Mouse (Mus musculus) inflammation-experienced regulatory T-cells, adult 6 months (primary cell): ENCODE measurements around the gene Lrfn1. TPM values are rescaled to one million over a fixed set of nuclear protein-coding genes. Genes with fewer than 3 reads are reported as not detected.

Experiments used
- ATAC-seq: one replicate; pipeline ENCODE4 v1.8.0; 2017
- polyA plus RNA-seq, 3 experiments: library from polyadenylated mRNA; unstranded; fragments of 100-300 nt; shearing (Covaris generic); gene quantifications; one replicate each; pipeline ENCODE4 v1.2.1; 2017

The Lrfn1 gene
- polyA plus RNA-seq, 3 experiments from 2014 or later: 0.17 TPM; not detected in 2

GRCm38 (mm10) chr7:28511441-28511840 is 59.7 kb downstream of the Lrfn1 start:
- no peak for ATAC-seq

Other genes starting within 250 kb of the Lrfn1 start
- gene Eid2, start 184.1 kb upstream of the Lrfn1 start, polyA plus RNA-seq: under 1 TPM; 0.25 to 0.84 (median 0.81) TPM
- gene Eid2b, start 174.2 kb upstream of the Lrfn1 start, polyA plus RNA-seq: 1 to 10 TPM in 1 of 3 experiments, under 1 TPM in 2; 0.34 to 1.7 (median 0.44) TPM
- gene Selenov, start 160.8 kb upstream of the Lrfn1 start, polyA plus RNA-seq: not detected
- not detected for gene Dll3, start 149.7 kb upstream of the Lrfn1 start, polyA plus RNA-seq
- gene Timm50, start 139.9 kb upstream of the Lrfn1 start, polyA plus RNA-seq: 10 to 100 TPM; 27.6 to 39.1 (median 36.4) TPM
- 100 to 1,000 TPM in 2 of 3 experiments, 10 to 100 TPM in 1; 95.7 to 122 (median 120) TPM for gene Supt5, start 113.2 kb upstream of the Lrfn1 start, polyA plus RNA-seq
- 1,000 to 10,000 TPM in 2 of 3 experiments, 100 to 1,000 TPM in 1; 937 to 1,605 (median 1,546) TPM for gene Rps16, start 101.3 kb upstream of the Lrfn1 start, polyA plus RNA-seq
- 100 to 1,000 TPM in 1 of 3 experiments, 10 to 100 TPM in 2; 48.5 to 102 (median 74.0) TPM for gene Plekhg2, start 79.4 kb upstream of the Lrfn1 start, polyA plus RNA-seq
- gene Zfp36, start 71.7 kb upstream of the Lrfn1 start, polyA plus RNA-seq: 100 to 1,000 TPM; 100 to 211 (median 148) TPM
- gene Med29, start 59.3 kb upstream of the Lrfn1 start, polyA plus RNA-seq: 10 to 100 TPM; 26.2 to 33.0 (median 32.5) TPM
- 10 to 100 TPM; 46.2 to 59.4 (median 51.8) TPM for gene Paf1, start 59.0 kb upstream of the Lrfn1 start, polyA plus RNA-seq
- gene Gmfg, start 14.5 kb upstream of the Lrfn1 start, polyA plus RNA-seq: 100 to 1,000 TPM; 470 to 850 (median 500) TPM
- not detected for gene Ifnl2, start 58.5 kb downstream of the Lrfn1 start, polyA plus RNA-seq
- not detected for gene Ifnl3, start 70.9 kb downstream of the Lrfn1 start, polyA plus RNA-seq
- gene Sycn, start 88.9 kb downstream of the Lrfn1 start, polyA plus RNA-seq: not detected
- gene Nccrp1, start 95.3 kb downstream of the Lrfn1 start, polyA plus RNA-seq: 1 to 10 TPM in 1 of 3 experiments, not detected in 2; 1.4 TPM
- gene Samd4b, start 146.2 kb downstream of the Lrfn1 start, polyA plus RNA-seq: 1 to 10 TPM; 6.4 to 9.8 (median 8.2) TPM
- 1 to 10 TPM; 2.1 to 3.7 (median 2.6) TPM for gene Pak4, start 146.2 kb downstream of the Lrfn1 start, polyA plus RNA-seq
- gene Acp7, start 179.4 kb downstream of the Lrfn1 start, polyA plus RNA-seq: not detected
- gene Fbxo27, start 240.9 kb downstream of the Lrfn1 start, polyA plus RNA-seq: 1 to 10 TPM in 2 of 3 experiments, under 1 TPM in 1; 0.93 to 4.4 (median 1.3) TPM